Mouse (Mus musculus) adrenal gland, adult 8-10 months (tissue): ENCODE measurements around the gene Olfr127. TPM values are rescaled to one million over a fixed set of nuclear protein-coding genes. Genes with fewer than 3 reads are reported as not detected.
"Not testable (repeated sequence)": the region's sequence is repeated elsewhere in the genome, so short reads cannot be mapped to it uniquely, and the experiment has no call there.

Source experiments
- DNase-seq: peaks from one replicate; pipeline ENCODE4 v3.0.0; 2022
- total RNA-seq, 4 experiments: library from RNA; stranded (reverse); gene quantifications; 2 replicates each; pipeline ENCODE4 v1.2.4; 2022

Gene Olfr127
- total RNA-seq, result not detected

DNA sequence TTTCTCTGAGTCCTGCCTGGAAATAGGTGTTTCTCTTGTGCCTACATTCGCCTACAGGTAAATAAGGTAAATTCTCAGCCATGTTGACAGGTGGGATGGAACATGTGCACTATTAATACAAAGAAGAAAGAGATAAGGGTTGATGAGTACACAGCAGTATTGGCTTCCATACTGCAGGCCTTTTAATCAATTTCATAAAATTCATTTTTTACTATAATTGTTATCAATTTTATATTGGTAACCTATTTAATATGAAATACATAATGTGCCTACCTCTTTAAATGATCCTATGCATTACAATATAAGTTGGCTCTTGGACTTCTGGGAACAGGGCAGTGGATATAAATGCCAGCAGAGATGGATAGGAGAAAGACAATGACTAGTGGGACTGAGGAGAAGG lies at the start of gene Olfr127:
Olfr127 (plus strand) TSS at position 301 of the 400 bp plus-strand sequence.
- no peak for DNase-seq

DNA sequence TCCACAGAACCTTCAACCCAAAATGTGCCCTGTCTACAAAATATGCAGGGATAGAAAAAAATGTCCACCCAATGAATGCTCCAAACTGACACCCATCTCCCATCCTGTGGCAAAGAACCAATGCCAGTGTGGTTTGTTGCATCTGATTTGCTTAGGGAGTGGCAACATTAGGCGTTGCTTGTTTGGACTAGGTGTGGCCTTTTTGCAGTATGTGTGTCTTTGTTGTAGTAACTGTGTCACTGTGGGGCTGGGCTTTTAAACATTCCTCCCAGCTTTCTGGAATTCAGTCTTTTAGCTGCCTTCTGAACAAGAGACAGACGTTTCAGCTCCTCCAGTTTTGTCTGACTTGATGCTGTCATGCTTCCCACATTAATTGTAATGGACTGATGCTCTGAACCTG lies 36.3 kb upstream of the Olfr127 start:
- no peak for DNase-seq

DNA sequence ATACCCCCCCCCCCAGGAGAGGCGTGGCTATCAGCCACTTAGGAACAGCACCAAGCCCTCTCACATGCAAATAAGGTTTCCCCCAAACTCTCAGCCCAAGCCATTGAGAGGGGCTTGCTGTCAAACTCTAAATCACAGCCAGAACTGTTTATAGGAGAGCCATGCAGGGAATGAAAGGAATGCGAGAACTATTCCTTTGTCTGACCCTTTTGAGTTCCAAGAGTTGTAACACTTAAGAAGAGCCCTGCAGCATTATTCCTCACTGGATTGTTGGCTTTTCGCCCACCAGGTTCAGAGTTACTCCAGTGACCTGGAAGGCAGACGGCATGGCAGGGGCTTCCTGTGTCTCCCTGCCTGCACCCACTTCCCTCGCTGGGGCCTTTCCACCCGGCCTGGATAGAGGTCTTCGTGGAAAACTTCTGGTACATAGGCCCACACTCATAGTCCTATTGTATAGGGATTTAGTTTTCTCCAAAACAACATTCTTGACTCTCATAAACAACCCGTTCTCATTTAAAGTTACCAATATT lies 30.5 kb upstream of the Olfr127 start:
- no peak for DNase-seq

DNA sequence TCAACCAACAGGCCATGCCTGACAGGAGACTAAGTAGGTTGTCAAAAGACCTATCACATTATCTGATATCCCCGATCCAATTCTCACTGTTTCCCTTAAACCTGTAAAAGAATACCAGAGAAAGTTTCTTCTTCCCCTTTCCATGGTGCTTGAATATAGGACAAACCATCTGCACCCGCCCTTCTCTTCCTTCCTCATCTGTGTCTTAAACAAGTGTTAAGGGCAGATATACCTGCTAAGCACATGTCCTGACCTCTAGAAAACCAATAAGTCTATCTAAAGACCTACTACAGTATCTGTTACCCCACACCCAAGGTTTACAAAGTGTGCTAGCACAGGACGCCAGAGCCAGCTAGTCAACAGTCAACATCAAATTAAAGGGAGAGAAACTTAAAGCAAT lies 26.4 kb upstream of the Olfr127 start:
- DNase-seq, result no peak

DNA sequence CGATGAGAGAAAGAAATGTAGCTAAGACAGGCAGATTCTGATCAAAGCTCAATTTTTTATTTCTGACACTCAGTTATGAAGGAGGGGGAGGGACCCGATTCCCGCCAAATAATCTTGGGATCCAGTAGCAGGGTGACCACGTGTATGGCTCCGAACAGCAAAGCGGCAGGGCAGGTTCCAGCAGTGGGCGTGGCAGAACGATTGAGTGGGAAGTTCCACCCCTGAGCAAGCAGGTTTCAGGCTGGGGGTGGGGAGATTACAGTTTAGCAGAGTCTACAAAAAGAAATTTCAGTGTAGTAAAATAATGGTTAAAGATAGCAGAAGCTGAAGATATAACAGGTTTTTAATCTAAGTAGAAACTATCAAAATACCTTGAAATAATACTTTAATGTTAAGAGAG lies 6.6 kb downstream of the Olfr127 start:
- DNase-seq, result not testable (repeated sequence)

DNA sequence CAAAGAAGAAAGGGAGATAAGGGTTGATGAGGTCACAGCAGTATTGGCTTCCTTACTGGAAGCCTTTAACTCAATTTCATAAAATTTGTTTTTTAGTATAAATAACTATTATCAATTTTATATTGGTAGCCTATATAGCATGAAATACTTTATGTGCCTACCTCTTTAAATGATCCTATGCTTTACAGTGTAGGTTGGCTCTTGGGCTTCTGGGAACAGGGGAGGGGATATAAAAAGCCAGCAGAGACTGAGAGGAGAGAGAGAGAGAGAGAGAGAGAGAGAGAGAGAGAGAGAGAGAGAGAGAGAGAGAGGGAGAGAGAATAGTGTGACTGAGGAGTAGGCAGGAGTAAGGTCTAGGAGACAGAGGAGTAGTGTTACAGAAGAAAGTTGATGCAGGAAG lies 20.0 kb downstream of the Olfr127 start, which contains the start of gene Olfr128:
Olfr128 (plus strand) TSS at position 301 of the 400 bp plus-strand sequence.
- DNase-seq, result no peak

DNA sequence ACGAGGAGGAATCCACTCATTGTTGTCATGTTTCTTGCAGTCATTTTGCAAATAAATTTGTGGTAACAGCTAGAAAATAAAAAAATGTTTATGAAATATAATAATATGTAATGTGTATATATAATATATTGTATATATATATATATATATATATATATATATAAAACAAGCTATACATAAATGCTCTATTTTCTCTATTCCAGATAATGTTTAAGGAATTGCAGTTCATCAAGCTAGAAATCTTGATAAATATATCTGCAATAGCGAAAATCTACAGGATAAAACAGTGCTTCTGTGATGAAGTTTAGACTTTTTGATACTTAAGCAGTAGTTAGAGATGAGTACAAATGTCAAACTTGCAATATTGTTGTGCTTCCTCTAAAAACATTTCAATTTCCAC lies 52.7 kb downstream of the Olfr127 start, which contains the start of gene Olfr761:
Olfr761 (minus strand) TSS at position 101 of the 400 bp plus-strand sequence.
- DNase-seq, result no peak

Other genes with a start within 250 kb of the Olfr127 start
- gene Olfr117, start 236.7 kb upstream of the Olfr127 start, total RNA-seq, result not detected
- not detected for gene Olfr118, start 233.4 kb upstream of the Olfr127 start, total RNA-seq
- not detected for gene Olfr119, start 203.9 kb upstream of the Olfr127 start, total RNA-seq
- gene Olfr120, start 178.6 kb upstream of the Olfr127 start, total RNA-seq, result not detected
- gene Olfr121, start 151.6 kb upstream of the Olfr127 start, total RNA-seq, result not detected
- not detected for gene Olfr122, start 131.8 kb upstream of the Olfr127 start, total RNA-seq
- gene Olfr123, start 106.9 kb upstream of the Olfr127 start, total RNA-seq, result not detected
- gene Olfr124, start 100.5 kb upstream of the Olfr127 start, total RNA-seq, result not detected
- not detected for gene Olfr125, start 67.5 kb upstream of the Olfr127 start, total RNA-seq
- not detected for gene Olfr126, start 53.0 kb upstream of the Olfr127 start, total RNA-seq
- not detected for gene Olfr128, start 20.1 kb downstream of the Olfr127 start, total RNA-seq
- not detected for gene Olfr761, start 52.6 kb downstream of the Olfr127 start, total RNA-seq
- gene Olfr129, start 159.6 kb downstream of the Olfr127 start, total RNA-seq, result not detected
- not detected for gene Olfr130, start 163.5 kb downstream of the Olfr127 start, total RNA-seq
- not detected for gene Olfr131, start 188.3 kb downstream of the Olfr127 start, total RNA-seq
- not detected for gene Olfr132, start 234.1 kb downstream of the Olfr127 start, total RNA-seq
- gene Olfr133, start 244.8 kb downstream of the Olfr127 start, total RNA-seq, result not detected